Mouse (Mus musculus) yolk sac, embryonic 10.5 days (tissue): Measurements from ENCODE around the gene Dnajc22.
A peak's percentile ranks its signal among the peaks of the same experiment; 100 is the strongest.
"Not testable (repeated sequence)": the region's sequence is repeated elsewhere in the genome, so short reads cannot be mapped to it uniquely, and the experiment has no call there.

Experiments used
- DNase-seq: peaks from one replicate; pipeline ENCODE4 v3.0.0-alpha.2; 2017; ENCODE audit warnings: low spot score

Gene Dnajc22

GRCm38 (mm10) chr15:99092870-99093269, at the start of gene Dnajc22:
TSS of gene Dnajc22 (plus strand) at chr15:99093170.
- DNase-seq = no peak

DNA sequence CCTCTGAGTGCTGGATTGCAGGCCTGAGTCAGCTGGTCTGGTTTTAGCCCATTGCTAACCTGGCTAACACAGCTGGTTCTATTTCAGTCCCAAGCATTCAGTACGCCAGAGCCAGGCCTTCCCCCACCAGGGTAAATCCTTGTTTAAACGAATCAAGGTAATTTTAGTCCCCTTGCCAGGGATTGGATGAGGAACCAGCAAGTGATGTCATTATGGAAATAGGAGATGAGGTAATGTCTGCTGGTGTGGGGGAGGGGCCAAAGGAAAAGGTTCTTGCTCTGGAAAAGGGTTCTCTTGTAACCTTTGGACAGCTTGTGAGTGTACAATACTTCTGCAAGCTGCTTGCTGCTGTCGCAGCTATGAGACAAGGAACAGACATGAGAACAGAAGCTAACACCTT, 48.1 kb upstream of the Dnajc22 start:
- DNase-seq = peak; percentile 89

GRCm38 (mm10) chr15:99045734-99046133, 47.2 kb upstream of the Dnajc22 start:
- DNase-seq = not testable (repeated sequence)

- DNase-seq = no peak
Observed at GRCm38 (mm10) chr15:99049473-99050253, 43.3 kb upstream of the Dnajc22 start.

- no peak for DNase-seq
Observed at GRCm38 (mm10) chr15:99053373-99053772, 39.6 kb upstream of the Dnajc22 start.

DNA sequence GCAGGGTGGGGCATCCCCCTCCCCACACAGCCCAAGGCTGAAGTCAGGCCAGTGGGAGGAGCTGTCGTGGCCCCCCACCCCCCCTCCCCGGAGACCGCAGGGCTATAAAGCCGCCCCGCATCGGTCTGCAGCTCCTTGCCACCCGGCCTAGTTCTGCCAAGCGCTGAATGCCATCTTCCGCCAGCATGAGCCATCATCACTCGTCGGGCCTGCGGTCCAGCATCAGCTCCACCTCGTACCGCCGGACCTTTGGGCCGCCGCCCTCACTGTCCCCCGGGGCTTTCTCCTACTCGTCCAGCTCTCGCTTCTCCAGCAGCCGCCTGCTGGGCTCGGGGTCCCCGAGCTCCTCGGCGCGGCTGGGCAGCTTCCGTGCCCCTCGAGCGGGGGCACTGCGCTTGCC, 37.9 kb upstream of the Dnajc22 start, which contains the start of gene Prph:
TSS of gene Prph (plus strand) at position 135 of the 400 bp plus-strand sequence.
- DNase-seq = no peak

GRCm38 (mm10) chr15:99055511-99055961, 37.4 kb upstream of the Dnajc22 start:
- peak; percentile 82 for DNase-seq

- DNase-seq = no peak
Observed at GRCm38 (mm10) chr15:99056332-99056731, 36.6 kb upstream of the Dnajc22 start.

DNA sequence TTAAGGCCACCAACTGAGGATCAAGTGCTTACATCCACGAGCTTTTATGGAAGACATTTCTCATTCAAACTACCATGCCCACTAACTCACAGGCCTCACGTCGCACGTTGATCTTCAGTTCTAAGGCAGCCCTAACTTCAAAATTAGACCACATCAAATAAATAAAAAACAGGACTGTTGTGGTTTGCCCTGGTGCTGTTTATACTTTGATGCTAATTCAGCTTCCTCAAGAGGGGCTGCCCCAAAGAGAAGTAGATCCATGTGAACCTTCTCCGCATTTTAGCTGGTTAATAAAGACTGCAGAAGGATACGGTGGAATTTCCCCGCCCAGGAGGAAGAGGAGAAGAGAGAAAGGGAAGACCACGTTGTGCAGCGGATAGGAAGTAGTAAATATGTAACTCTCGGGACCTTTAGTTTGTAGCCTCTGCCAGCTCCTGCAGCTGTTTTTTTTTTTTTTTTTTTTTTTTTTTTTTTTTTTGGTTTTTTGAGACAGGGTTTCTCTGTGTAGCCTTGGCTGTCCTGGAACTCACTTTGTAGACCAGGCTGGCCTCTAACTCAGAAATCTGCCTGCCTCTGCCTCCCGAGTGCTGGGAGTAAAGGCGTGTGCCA, 27.3 kb upstream of the Dnajc22 start:
- no peak for DNase-seq

- no peak for DNase-seq
Observed at GRCm38 (mm10) chr15:99071988-99072387, 21.0 kb upstream of the Dnajc22 start.

DNA sequence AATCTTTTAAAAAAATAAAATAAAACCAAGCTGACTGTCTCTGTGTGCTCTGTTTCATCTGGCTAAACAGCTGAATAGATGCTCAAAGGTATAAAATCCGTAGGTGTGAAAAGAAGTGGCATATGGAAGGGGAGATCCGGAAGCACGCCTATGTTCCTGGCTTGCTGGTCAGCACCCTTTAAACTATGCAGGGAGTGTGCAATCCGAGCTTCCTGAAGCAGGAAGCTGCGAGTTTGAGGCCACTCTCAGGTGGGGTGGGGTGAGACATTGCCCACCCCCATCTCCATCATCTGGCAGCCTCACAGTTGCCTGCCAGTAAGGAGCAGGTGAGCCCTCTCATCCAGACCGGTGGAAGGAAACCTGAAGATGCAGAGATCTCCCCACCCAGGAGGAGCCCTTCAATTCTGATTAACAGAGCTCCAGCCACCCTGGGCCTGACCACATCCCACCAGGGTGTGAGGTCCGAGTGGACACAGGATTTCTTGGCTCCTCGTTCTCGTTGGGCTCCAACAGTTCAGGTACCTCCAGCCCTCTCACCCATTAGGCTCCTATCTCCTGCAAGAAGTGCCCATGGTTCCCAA, 18.9 kb upstream of the Dnajc22 start, which contains the start of gene Troap:
TSS of gene Troap (plus strand) at position 557 of the 581 bp plus-strand sequence.
- no peak for DNase-seq

- DNase-seq = peak; percentile 99
Observed at GRCm38 (mm10) chr15:99074600-99075333, 18.2 kb upstream of the Dnajc22 start.

DNA sequence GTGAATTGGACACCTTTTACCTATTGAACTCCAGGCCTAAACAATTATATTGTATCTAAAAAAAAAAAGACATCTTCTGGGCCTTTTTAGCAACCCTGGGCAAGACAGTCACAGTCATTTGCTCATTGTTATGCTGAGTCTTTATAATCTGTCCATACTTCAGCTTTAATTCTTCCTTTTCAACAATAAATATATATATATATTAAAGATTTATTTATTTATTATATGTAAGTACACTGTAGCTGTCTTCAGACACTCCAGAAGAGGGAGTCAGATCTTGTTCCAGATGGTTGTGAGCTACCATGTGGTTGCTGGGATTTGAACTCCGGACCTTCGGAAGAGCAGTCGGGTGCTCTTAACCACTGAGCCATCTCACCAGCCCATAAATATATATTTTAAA, 17.0 kb upstream of the Dnajc22 start:
- not testable (repeated sequence) for DNase-seq

GRCm38 (mm10) chr15:99078181-99078910, 14.6 kb upstream of the Dnajc22 start:
- DNase-seq = no peak

DNA sequence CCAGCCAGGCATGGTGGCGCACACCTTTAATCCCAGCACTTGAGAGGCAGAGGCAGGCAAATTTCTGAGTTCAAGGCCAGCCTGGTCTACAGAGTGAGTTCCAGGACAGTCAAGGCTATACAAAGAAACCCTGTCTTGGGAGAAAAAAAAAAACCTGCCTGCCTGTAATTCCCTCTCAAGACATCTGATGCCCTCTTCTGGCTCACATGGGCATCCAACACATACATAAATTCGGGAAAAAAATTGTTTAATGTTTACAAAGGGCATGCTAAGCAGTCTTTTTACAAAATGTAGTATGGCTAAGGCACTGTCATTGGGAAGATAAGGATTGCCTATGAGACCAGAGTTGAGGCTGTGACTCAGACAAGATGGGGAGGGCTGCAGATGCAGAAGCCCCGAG, 13.2 kb upstream of the Dnajc22 start:
- DNase-seq = no peak

GRCm38 (mm10) chr15:99082322-99082721, 10.6 kb upstream of the Dnajc22 start:
- no peak for DNase-seq

GRCm38 (mm10) chr15:99082840-99083239, 10.1 kb upstream of the Dnajc22 start:
- no peak for DNase-seq

DNA sequence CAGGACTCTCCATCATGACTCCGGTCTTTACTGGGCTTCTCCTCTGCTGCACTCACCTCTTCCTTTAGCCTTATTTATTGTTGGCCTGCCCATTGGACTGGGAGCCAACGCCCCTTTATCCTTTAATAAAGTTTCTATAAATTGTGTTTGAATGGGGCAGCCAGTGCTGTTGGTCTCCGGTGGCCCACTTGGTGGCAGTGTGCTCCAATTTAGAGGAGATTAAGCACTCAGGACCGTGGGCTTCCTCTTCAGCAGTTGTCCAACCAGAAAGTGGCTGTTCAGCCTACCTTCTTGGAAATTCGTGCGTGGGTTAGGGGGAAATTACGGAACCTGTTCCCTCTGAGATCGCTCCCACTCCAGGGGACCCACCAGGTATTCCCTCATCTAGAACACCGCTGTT, 9.7 kb upstream of the Dnajc22 start:
- no peak for DNase-seq

- peak; percentile 85 for DNase-seq
Observed at GRCm38 (mm10) chr15:99083867-99084557, 9.0 kb upstream of the Dnajc22 start.

DNA sequence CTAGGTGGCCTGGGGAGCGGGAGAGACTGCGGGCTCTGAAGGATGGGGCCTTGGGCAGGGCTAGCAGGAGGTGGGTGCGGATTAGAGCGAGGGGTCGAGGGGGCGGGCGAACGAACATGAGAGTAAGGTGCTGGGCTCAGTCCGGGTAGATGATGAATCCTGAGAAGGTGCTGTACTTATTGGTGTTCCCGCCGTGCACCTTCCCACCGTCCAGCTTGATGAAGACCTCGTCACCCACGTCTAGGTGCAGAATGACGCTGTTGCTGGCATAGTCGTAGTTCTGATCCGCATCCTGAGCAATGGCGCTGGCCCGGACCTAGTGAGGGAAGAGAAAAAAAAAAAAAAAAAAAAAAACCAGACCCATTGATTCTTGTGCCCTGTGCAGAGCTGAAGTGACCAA, 8.4 kb upstream of the Dnajc22 start:
- DNase-seq = no peak

GRCm38 (mm10) chr15:99085997-99086396, 7.0 kb upstream of the Dnajc22 start:
- no peak for DNase-seq
